Mouse (Mus musculus): ENCODE measurements around the gene Ipmk. TPM values are rescaled to one million over a fixed set of nuclear protein-coding genes. Genes with fewer than 3 reads are reported as not detected.

Ipmk gene
- polyA plus RNA-seq, 1 experiment from 2014 or later = 11.9 TPM

GRCm38 (mm10) chr10:71403638-71404037, 56.1 kb downstream of the Ipmk start:
- DNase-seq (ENCODE audit: low spot score) (peak; percentile 52), ATAC-seq (ENCODE audit: low read depth) (no peak)
- no peak overlapping the region for H3K4me2 ChIP-seq (ENCODE audit: low read depth, low read length)
- H3K27me3 ChIP-seq (replicated peaks; ENCODE audit: control insufficient read depth, insufficient read depth, low read length) = no peaks in the 10 kb centered on the region
- H3K27ac ChIP-seq (replicated peaks; ENCODE audit: low read depth, low read length) = no peak overlapping the region
- H3K9ac ChIP-seq (ENCODE audit: low read depth, low read length) = no peak overlapping the region
- H3K9me3 ChIP-seq (ENCODE audit: control insufficient read depth, low read length) = no peaks in the 10 kb centered on the region
- no peaks in the 10 kb centered on the region for H3K4me1 ChIP-seq (ENCODE audit: control insufficient read depth, insufficient read depth, low read length)
- H3K4me3 ChIP-seq (ENCODE audit: low read depth, low read length) = no peak overlapping the region
- WGBS = 61% methylated on average over 3 of the region's 3 CpGs
- no peaks in the 10 kb centered on the region for H3K36me3 ChIP-seq (ENCODE audit: control insufficient read depth, insufficient read depth, low read length)

- ATAC-seq (ENCODE audit: low read depth) (no peak), DNase-seq (ENCODE audit: low spot score) (no peak)
- Histone ChIP-seq H3K27ac (replicated peaks; ENCODE audit: low read depth, low read length) (no peak overlapping the region), H3K4me1 (ENCODE audit: control insufficient read depth, insufficient read depth, low read length) (no peaks in the 10 kb centered on the region), H3K4me2 (ENCODE audit: low read depth, low read length) (no peak overlapping the region), H3K36me3 (ENCODE audit: control insufficient read depth, insufficient read depth, low read length) (no peaks in the 10 kb centered on the region), H3K4me3 (ENCODE audit: low read depth, low read length) (no peak overlapping the region), H3K9ac (ENCODE audit: low read depth, low read length) (no peak overlapping the region), H3K9me3 (ENCODE audit: control insufficient read depth, low read length) (no peaks in the 10 kb centered on the region), H3K27me3 (replicated peaks; ENCODE audit: control insufficient read depth, insufficient read depth, low read length) (no peaks in the 10 kb centered on the region)
- WGBS = 76% methylated on average over 5 of the region's 5 CpGs
Observed at GRCm38 (mm10) chr10:71405523-71406217, 58.1 kb downstream of the Ipmk start.

- DNase-seq (ENCODE audit: low spot score) (no peak), ATAC-seq (ENCODE audit: low read depth) (no peak)
- 79% methylated on average over 5 of the region's 5 CpGs for WGBS
- no peaks in the 10 kb centered on the region for H3K27me3 ChIP-seq (replicated peaks; ENCODE audit: control insufficient read depth, insufficient read depth, low read length)
- no peak overlapping the region for H3K4me2 ChIP-seq (ENCODE audit: low read depth, low read length)
- no peaks in the 10 kb centered on the region for H3K4me1 ChIP-seq (ENCODE audit: control insufficient read depth, insufficient read depth, low read length)
- no peak overlapping the region for H3K9ac ChIP-seq (ENCODE audit: low read depth, low read length)
- H3K36me3 ChIP-seq (ENCODE audit: control insufficient read depth, insufficient read depth, low read length) = no peaks in the 10 kb centered on the region
- no peak overlapping the region for H3K27ac ChIP-seq (replicated peaks; ENCODE audit: low read depth, low read length)
- H3K4me3 ChIP-seq (ENCODE audit: low read depth, low read length) = no peak overlapping the region
- no peaks in the 10 kb centered on the region for H3K9me3 ChIP-seq (ENCODE audit: control insufficient read depth, low read length)
Observed at GRCm38 (mm10) chr10:71409948-71410347, 62.4 kb downstream of the Ipmk start.

GRCm38 (mm10) chr10:71413401-71413800, 65.8 kb downstream of the Ipmk start:
- WGBS = 82% methylated on average over 12 of the region's 12 CpGs
- Histone ChIP-seq H3K4me1 (ENCODE audit: control insufficient read depth, insufficient read depth, low read length) (no peaks in the 10 kb centered on the region), H3K27ac (replicated peaks; ENCODE audit: low read depth, low read length) (no peak overlapping the region), H3K9me3 (ENCODE audit: control insufficient read depth, low read length) (no peaks in the 10 kb centered on the region), H3K4me2 (ENCODE audit: low read depth, low read length) (no peak overlapping the region), H3K27me3 (replicated peaks; ENCODE audit: control insufficient read depth, insufficient read depth, low read length) (no peaks in the 10 kb centered on the region), H3K36me3 (ENCODE audit: control insufficient read depth, insufficient read depth, low read length) (no peaks in the 10 kb centered on the region), H3K9ac (ENCODE audit: low read depth, low read length) (no peak overlapping the region), H3K4me3 (ENCODE audit: low read depth, low read length) (no peak overlapping the region)
- no peak for ATAC-seq (ENCODE audit: low read depth)
- DNase-seq (ENCODE audit: low spot score) = no peak

GRCm38 (mm10) chr10:71421531-71421930, 74.0 kb downstream of the Ipmk start:
- ATAC-seq (ENCODE audit: low read depth) (no peak), DNase-seq (ENCODE audit: low spot score) (no peak)
- Histone ChIP-seq H3K36me3 (ENCODE audit: control insufficient read depth, insufficient read depth, low read length) (no peaks in the 10 kb centered on the region), H3K9ac (ENCODE audit: low read depth, low read length) (no peak overlapping the region), H3K27ac (replicated peaks; ENCODE audit: low read depth, low read length) (no peak overlapping the region), H3K4me1 (ENCODE audit: control insufficient read depth, insufficient read depth, low read length) (no peaks in the 10 kb centered on the region), H3K27me3 (replicated peaks; ENCODE audit: control insufficient read depth, insufficient read depth, low read length) (no peaks in the 10 kb centered on the region), H3K9me3 (ENCODE audit: control insufficient read depth, low read length) (no peaks in the 10 kb centered on the region), H3K4me3 (ENCODE audit: low read depth, low read length) (no peak overlapping the region), H3K4me2 (ENCODE audit: low read depth, low read length) (no peak overlapping the region)
- 55% methylated on average over 5 of the region's 5 CpGs for WGBS

GRCm38 (mm10) chr10:71422047-71423037, 74.8 kb downstream of the Ipmk start:
- 43% methylated on average over 14 of the region's 14 CpGs for WGBS
- no peaks in the 10 kb centered on the region for H3K36me3 ChIP-seq (ENCODE audit: control insufficient read depth, insufficient read depth, low read length)
- H3K4me1 ChIP-seq (ENCODE audit: control insufficient read depth, insufficient read depth, low read length) = no peaks in the 10 kb centered on the region
- DNase-seq (ENCODE audit: low spot score) (peak; percentile 79), ATAC-seq (ENCODE audit: low read depth) (no peak)
- no peak overlapping the region for H3K4me3 ChIP-seq (ENCODE audit: low read depth, low read length)
- no peaks in the 10 kb centered on the region for H3K9me3 ChIP-seq (ENCODE audit: control insufficient read depth, low read length)
- H3K4me2 ChIP-seq (ENCODE audit: low read depth, low read length) = no peak overlapping the region
- no peaks in the 10 kb centered on the region for H3K27me3 ChIP-seq (replicated peaks; ENCODE audit: control insufficient read depth, insufficient read depth, low read length)
- no peak overlapping the region for H3K9ac ChIP-seq (ENCODE audit: low read depth, low read length)
- H3K27ac ChIP-seq (replicated peaks; ENCODE audit: low read depth, low read length) = no peak overlapping the region

- H3K9ac ChIP-seq (ENCODE audit: low read depth, low read length) = no peak overlapping the region
- 69% methylated on average over 6 of the region's 6 CpGs for WGBS
- H3K4me2 ChIP-seq (ENCODE audit: low read depth, low read length) = no peak overlapping the region
- ATAC-seq (ENCODE audit: low read depth) (no peak), DNase-seq (ENCODE audit: low spot score) (no peak)
- H3K4me3 ChIP-seq (ENCODE audit: low read depth, low read length) = no peak overlapping the region
- H3K27ac ChIP-seq (replicated peaks; ENCODE audit: low read depth, low read length) = no peak overlapping the region
- no peaks in the 10 kb centered on the region for H3K9me3 ChIP-seq (ENCODE audit: control insufficient read depth, low read length)
- H3K4me1 ChIP-seq (ENCODE audit: control insufficient read depth, insufficient read depth, low read length) = no peaks in the 10 kb centered on the region
- H3K36me3 ChIP-seq (ENCODE audit: control insufficient read depth, insufficient read depth, low read length) = no peaks in the 10 kb centered on the region
- H3K27me3 ChIP-seq (replicated peaks; ENCODE audit: control insufficient read depth, insufficient read depth, low read length) = no peaks in the 10 kb centered on the region
Observed at GRCm38 (mm10) chr10:71426740-71427139, 79.2 kb downstream of the Ipmk start.

- ATAC-seq (ENCODE audit: low read depth) (no peak), DNase-seq (ENCODE audit: low spot score) (no peak)
- 79% methylated on average over 10 of the region's 10 CpGs for WGBS
- H3K9me3 ChIP-seq (ENCODE audit: control insufficient read depth, low read length) = no peaks in the 10 kb centered on the region
- no peak overlapping the region for H3K4me3 ChIP-seq (ENCODE audit: low read depth, low read length)
- no peak overlapping the region for H3K4me2 ChIP-seq (ENCODE audit: low read depth, low read length)
- H3K36me3 ChIP-seq (ENCODE audit: control insufficient read depth, insufficient read depth, low read length) = no peaks in the 10 kb centered on the region
- H3K4me1 ChIP-seq (ENCODE audit: control insufficient read depth, insufficient read depth, low read length) = no peaks in the 10 kb centered on the region
- H3K27me3 ChIP-seq (replicated peaks; ENCODE audit: control insufficient read depth, insufficient read depth, low read length) = no peaks in the 10 kb centered on the region
- no peak overlapping the region for H3K9ac ChIP-seq (ENCODE audit: low read depth, low read length)
- no peak overlapping the region for H3K27ac ChIP-seq (replicated peaks; ENCODE audit: low read depth, low read length)
Observed at GRCm38 (mm10) chr10:71427381-71427780, 79.8 kb downstream of the Ipmk start.
